Mouse (Mus musculus) bone marrow macrophage, adult 2 months (primary cell): ENCODE results near the gene Htt.

ENCODE experiments used
- CTCF ChIP-seq: IDR thresholded peaks from 2 replicates; pipeline ENCODE4 v1.5.1; 2012; ENCODE audit warnings: low read depth, mild to moderate bottlenecking, low read length, moderate library complexity
- POLR2A ChIP-seq: IDR thresholded peaks from 2 replicates; pipeline ENCODE4 v1.6.1; 2012; ENCODE audit warnings: mild to moderate bottlenecking, low read depth, low read length, borderline replicate concordance

- TF ChIP-seq POLR2A = no peak
- no peak for TF ChIP-seq CTCF
These were observed 138.4 kb downstream of the Htt start for GRCm38 (mm10) chr5:34899787-34900469.
